Mouse (Mus musculus) NIH3T3 (cell line): ENCODE measurements around the gene Gp1bb.

Experiments used
- DNase-seq: peaks from one replicate; pipeline ENCODE4 v3.0.0-alpha.2; 2012; ENCODE audit warnings: low read depth

Gene Gp1bb

GRCm38 (mm10) chr16:18581050-18581622 lies 41.1 kb downstream of the Gp1bb start:
- DNase-seq = no peak

- no peak for DNase-seq
These were observed 41.8 kb downstream of the Gp1bb start for GRCm38 (mm10) chr16:18580389-18580788.

GRCm38 (mm10) chr16:18577599-18578160 lies 44.5 kb downstream of the Gp1bb start:
- DNase-seq = peak; percentile 45

GRCm38 (mm10) chr16:18577071-18577470 lies 45.1 kb downstream of the Gp1bb start:
- DNase-seq = no peak

GRCm38 (mm10) chr16:18574196-18574595 lies 48.0 kb downstream of the Gp1bb start:
- DNase-seq = no peak
